Mouse (Mus musculus): ENCODE data around the gene March1.

GRCm38 (mm10) chr8:66413101-66413500, 795.4 kb downstream of the March1 start:
- TF ChIP-seq POLR2A (IDR thresholded peaks at IDR 0.05; ENCODE audit: borderline replicate concordance, insufficient read depth, low read length) (no peak), CTCF (IDR thresholded peaks at IDR 0.05; ENCODE audit: borderline replicate concordance, insufficient read depth, low read depth, low read length) (no peak)

Data from cerebellum, adult 2 months (tissue).